Mouse (Mus musculus) frontal cortex, adult (tissue): Measurements from ENCODE around the gene Polr2b.

Experiments
- ATAC-seq: cut with Nextera tagmentation; 2 replicates; pipeline ENCODE4 v1.9.2; 2017; ENCODE audit warnings: mild to moderate bottlenecking, moderate library complexity, mixed read lengths; ENCODE audit not compliant: low TSS enrichment

The Polr2b gene

DNA sequence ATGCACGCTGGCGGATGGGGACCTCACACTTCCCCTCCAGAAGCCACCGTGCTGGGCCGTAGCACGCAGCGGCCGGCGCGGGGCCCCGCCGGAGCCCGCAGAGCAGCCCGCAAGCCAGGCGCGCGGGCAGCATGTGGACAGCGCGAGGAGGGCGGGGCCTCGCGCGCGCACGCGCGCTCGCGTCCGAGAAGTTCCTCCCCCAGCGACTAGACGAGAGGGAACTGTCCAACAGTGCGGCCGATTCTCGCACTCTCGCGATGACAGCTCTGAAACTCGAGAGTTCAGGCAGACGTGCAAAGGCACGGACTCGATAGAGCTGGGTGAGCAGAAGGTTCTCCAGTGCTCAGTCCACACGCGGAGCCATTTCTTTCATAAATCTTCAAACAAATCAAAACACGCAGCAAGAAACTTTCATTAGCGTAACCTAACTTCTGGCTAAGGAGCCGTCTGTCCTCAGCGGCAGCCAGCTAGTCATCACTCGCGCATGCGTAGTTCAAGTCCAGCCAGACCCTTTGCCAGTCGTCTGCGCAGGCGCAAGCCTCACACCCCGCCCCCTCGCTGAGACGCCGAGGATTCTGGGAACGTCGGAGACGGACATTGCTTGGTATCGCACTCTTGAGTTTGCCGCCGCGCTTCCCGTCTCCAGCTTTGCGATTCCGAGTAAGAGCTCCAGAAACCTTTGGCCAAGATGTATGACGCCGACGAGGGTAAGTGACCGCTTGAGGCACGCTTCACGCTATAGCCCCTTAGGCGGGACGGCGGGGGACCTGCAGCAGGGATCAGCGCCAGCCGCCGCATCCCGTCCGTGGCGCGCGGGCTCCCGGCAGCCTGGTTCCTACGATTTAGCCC lies at the start of gene Polr2b, which contains the start of gene Noa1:
Polr2b (plus strand) TSS at position 224 of the 849 bp plus-strand sequence.
Noa1 (minus strand) TSS at position 161 of the 849 bp plus-strand sequence.
- ATAC-seq: peak; percentile 90

DNA sequence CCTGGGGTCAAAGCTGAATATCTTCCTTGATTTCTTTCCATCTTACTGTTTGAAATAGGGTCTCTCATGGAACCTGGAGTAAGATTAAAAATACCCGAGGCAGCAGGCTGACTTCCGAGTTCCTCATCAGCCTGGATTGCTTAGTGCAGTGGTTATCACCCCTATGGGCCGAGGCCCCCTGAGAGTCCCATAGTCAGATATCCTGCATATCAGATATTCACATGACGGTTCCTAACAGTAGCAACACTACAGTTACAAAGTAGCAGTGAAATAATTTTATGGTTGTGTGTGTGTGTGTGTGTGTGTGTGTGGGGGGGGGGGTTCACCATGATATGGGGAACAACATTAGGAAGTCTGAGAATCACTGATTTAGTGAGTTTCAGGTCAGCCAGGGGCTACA lies 48.8 kb upstream of the Polr2b start:
- ATAC-seq: no peak

DNA sequence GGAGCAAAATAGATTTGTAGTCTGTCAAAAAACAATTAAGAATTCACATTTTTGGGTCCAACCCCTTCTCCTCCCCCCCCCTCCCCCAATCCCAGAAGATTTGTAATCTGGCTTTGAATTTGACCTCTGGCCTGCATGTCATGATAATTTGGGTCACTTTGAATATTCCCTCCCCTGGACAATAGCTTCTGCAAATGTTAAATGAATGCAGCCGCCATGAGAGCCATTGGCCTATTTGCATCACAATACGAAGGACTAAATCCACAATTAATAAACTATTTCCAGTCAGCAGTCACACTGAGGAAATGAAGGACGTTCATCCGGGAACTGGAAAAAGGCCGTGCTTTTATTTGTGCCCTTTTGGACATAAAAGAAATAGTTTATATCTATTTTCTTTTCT lies 47.8 kb upstream of the Polr2b start:
- ATAC-seq: no peak

DNA sequence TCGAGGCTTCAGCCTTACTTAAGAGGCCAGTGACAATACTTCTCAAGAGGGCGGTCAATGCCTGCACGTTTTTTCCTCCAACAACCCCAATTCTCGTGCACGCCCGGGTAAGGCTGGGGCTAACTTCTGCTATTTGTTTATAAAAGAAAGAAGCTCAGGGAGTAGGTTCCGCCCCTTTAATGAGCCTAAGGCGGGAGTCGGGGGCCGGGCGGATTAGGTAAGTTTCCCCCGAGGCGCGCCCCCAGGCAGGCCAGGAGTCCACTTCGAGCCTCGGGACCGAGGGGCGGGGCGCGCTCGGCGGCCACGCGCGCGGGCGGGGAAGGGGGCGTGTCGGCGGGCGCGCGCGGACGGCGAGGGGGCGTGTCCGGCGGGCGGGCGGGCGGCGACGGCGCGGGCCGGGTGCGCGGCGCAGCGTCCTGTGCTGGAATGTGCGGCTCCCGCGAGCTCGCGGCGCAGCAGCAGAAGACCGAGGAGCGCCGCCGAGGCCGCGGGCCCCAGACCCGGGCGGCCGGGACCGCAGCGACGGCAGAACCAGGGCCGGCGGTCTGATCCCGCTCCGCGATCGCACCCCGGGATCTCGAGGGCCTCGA lies 44.8 kb upstream of the Polr2b start, which contains the start of gene Rest:
Rest (plus strand) TSS at position 411 of the 590 bp plus-strand sequence.
- peak; percentile 66 for ATAC-seq

DNA sequence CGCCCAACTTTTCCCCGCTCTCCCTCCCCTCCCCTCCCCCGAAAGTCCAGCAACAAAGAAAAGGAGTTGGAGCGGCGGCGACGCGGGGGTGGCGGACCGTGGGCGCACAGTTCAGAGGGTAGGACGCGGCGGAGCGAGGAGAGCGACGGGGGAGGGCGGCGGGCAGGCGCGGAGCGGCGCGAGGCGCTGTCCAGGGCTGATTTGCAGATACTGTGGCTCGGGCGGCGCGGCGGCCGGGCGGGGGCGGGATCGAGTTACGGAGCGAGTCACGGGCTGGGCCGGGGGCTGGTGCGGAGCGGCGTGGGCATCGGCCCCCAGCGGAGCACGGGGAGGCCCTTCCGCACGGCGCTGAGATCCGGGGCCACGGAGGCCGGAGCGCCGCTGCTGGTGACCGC lies 44.3 kb upstream of the Polr2b start:
- peak; percentile 58 for ATAC-seq

DNA sequence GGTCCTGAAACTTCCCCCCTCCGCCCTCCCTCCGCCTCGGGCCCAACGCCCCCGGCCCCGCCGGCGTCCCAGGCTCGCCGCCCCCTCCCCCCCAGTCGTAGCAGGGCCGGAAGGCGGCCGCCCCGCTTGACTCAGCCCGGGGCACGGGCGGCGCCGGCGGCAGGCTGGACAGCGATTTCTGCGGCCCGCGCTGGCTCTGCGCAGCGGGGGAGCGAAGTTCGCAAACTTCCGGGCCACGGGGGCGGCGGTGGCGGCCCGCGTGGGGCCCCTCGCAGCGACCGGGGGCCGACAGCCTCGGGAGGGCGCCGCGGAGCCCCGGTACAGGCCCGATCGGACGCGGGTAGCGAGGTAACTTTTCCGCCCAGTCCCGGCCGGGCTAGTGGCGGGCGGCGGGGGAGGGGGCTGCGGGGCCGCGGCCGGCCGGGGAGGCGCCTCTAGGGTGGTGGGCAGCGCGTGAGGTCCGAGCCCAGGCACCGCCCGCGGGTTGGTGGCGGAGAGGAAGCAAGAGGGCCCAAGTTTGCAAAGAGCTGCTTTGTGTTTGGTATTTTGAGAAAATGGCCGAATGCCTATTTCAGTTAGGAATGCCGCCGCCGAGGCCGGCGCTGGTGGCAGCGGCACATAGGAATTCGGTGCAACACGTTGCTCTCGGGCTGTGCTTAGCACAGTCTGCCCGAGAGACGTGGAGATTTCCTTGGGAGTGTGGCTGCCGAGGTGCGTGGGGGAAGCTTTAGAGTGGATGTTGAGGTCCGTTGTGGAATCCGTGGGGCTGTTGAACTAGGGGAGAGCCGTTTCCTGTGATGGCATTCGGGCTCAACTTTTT lies 43.7 kb upstream of the Polr2b start:
- ATAC-seq: peak; percentile 66

DNA sequence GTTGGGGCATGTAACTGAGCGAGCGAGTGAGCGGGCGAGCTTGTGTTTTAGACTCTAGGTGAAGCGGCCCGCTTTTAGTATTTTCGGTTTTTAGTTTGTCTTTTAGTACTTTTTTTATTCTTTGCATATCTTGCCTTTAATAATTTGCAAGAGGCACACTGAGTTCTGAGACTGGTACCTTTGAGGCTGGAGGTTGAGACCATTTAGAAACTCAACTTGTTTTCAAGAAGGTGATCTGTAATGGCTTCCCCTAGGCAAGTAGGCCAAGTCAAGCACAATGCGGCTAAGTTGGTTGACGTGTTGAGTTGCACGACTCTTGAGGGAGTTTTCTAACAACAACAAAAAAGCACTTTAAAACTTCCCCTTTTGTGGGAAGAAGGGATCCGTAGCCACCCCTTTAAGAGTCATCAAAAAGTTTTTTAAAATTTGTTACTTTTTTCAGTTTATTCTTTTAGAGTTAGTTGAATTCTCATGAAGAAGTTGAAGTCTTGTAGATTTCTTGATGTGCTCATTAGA lies 43.0 kb upstream of the Polr2b start:
- no peak for ATAC-seq

DNA sequence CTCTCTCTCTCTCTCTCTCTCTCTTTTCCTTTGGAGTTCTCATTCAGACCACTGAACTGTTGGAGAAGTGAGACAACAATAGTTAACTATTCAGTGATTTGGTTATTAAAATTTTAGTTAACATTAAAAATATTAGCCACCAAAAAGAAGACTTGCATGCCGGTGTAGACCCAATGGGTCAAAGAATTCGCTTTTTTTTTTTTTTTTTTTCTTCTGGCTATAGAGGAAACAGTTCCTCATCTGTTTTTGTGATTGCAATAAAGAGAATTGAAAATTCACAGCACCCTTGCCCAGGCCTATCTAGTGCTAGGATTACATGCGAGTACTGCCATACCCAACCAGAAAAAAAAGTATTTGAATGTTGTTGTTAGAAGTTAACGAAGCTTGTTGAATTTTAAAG lies 42.5 kb upstream of the Polr2b start:
- no peak for ATAC-seq

DNA sequence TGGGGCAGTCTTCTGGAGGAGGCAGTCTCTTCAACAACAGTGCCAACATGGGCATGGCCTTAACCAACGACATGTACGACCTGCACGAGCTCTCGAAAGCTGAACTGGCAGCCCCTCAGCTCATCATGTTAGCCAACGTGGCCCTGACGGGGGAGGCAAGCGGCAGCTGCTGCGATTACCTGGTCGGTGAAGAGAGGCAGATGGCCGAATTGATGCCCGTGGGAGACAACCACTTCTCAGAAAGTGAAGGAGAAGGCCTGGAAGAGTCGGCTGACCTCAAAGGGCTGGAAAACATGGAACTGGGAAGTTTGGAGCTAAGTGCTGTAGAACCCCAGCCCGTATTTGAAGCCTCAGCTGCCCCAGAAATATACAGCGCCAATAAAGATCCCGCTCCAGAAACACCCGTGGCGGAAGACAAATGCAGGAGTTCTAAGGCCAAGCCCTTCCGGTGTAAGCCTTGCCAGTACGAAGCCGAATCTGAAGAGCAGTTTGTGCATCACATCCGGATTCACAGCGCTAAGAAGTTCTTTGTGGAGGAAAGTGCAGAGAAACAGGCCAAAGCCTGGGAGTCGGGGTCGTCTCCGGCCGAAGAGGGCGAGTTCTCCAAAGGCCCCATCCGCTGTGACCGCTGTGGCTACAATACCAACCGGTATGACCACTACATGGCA lies 41.9 kb upstream of the Polr2b start:
- ATAC-seq: no peak

DNA sequence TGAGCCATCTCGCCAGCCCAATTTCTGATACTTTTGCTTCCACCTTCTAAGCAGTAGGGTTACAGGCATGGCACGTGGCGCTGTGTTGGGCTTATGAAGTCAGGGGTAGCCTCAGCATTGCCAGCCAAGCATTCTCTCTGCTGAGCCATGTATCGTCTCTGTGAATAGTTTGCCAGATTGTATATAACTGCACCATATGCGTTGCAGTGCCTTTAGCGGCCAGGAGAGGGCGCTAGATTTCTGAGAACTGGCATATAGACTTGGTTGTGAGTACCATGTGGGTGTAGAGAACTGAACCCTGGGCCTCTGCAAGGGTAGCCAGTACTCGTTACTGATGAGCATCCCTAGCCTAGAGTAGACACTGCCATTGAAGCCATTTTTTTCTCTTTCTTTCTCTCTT lies 40.5 kb upstream of the Polr2b start:
- ATAC-seq: no peak

DNA sequence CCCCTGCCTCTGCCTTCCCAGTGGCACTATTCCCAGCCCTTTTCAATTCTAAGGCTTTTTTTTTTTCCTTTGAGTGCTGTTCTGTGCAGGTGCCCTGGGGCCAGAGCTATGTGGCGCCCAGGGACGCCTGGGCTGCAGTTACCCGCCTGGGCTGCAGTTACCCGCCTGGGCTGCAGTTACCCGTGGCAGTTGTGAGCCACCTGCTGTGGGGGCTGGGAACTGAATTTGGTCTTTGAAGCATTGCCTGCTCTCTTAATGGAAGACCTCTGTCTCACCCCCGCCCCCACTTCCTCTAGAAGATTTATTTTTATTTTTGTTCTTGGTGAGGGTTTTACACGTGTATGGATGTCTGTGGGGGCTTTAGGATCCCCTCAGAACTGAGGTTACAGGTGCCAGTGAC lies 36.8 kb upstream of the Polr2b start:
- ATAC-seq: no peak

DNA sequence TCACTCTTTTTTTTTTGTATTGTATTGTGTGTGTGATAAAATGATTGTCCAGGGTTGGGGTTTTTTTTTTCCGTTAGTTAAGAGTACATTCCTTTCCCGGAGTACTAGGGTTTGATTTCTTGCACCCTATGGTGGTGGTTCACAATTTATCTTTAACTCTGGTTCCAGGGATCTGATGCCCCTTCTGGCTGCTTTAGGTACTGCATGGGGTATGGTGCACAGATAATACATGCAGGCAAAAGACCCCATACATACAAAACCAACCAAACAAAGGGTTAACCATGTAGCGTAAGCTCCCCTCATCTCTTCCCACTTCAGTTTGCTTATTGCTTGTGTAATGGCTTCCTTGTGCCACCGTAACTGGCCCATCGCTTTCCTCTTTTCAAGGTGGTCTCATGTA lies 34.0 kb upstream of the Polr2b start:
- no peak for ATAC-seq

DNA sequence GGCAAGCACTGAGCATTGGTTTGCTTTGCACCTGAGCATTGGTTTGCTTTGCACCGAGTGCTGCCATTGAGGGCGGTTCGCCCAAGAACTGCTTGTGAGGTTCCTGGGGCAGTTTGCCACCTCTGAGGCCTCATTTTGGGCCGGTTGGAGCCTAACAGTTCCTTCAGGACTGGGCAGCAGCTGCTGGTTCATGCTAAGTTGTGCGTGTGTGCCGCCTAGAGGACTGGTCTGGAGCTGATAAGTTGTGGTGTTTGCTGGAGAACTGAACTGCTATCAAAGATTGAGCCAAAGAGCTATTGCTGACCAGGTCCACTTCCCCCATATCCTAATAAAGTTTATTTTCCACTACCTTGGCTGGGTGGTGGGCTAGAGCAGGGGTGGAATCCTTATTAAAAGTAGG lies 32.7 kb upstream of the Polr2b start:
- ATAC-seq: no peak

DNA sequence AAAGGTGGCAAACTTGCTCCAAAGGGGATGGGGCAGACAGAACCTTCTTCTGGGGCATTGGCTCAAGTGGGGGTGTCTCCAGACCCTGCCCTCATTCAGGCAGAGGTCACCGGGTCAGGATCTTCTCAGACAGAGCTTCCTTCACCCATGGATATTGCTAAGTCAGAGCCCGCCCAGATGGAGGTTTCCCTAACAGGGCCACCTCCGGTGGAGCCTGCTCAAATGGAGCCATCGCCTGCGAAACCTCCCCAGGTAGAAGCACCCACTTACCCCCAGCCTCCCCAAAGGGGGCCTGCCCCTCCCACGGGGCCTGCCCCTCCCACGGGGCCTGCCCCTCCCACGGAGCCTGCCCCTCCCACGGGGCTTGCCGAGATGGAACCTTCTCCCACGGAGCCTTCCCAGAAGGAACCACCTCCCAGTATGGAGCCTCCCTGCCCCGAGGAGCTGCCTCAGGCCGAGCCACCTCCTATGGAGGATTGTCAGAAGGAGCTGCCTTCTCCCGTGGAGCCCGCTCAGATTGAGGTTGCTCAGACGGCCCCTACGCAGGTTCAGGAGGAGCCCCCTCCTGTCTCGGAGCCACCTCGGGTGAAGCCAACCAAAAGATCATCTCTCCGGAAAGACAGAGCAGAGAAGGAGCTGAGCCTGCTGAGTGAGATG lies 28.3 kb upstream of the Polr2b start:
- no peak for ATAC-seq

DNA sequence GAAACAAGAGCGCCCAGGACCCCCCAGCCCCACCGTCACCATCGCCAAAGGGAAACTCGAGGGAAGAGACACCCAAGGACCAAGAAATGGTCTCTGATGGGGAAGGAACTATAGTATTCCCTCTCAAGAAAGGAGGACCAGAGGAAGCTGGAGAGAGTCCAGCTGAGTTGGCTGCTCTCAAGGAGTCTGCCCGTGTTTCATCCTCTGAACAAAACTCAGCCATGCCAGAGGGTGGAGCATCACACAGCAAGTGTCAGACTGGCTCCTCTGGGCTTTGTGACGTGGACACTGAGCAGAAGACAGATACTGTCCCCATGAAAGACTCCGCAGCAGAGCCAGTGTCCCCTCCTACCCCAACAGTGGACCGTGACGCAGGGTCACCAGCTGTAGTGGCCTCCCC lies 27.7 kb upstream of the Polr2b start:
- no peak for ATAC-seq

DNA sequence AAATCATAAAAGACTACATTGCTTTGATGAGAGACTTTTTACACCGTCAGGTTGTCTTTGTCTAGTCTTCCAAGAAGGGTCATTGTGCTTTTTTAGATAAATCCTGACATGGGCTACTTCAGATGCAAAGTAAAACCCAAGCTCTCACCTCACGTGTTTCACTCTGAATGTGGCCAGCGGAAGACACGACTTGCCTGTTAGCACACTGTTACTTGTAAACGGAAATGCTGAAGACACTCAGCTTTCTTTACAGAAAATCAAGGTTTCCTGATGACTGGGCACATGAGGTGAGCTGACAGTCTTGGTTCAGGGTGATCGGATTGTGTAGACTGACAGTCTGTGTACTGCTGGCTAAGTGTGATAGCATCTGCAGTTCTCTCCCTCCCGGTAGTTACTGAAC lies 24.3 kb upstream of the Polr2b start:
- no peak for ATAC-seq

DNA sequence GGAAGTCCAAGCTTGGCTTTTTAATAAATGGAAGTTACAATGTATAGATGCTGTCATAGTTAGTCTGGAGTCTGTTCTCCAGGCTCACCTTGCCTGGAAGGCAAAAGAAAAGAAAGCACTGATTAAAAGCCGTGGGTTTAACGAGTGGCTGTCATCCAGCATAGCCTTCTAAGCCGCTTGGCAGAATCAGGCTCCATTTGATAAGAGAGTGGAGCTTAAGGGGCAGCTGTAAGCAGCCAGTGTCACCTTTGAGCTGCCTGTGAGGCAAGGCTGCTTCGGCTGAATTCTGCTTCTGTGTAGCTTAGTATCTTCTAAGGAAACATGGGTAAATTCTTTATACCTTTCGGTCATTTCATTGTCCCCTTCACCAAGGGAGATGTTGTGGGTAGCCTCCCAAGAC lies 23.0 kb upstream of the Polr2b start:
- no peak for ATAC-seq

DNA sequence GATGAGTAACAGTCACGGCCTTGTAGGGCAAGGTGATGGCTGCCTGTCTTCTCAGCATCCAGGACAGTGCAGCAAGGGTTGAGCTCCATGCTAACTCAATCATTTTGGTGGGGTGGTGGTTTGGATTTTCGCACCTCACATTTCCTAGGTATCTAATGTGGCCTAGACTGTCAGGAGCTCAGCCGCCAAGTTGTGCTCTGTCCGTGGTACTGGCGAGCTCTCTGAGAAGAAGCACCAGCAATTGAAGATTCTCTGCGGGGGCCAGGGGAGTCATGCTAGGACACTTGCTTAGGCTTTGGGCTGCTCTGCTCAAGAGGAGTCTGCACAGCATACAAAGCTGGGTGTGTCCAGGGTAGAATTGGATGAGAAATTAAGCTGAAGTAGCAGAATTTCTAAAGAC lies 22.0 kb upstream of the Polr2b start:
- no peak for ATAC-seq

DNA sequence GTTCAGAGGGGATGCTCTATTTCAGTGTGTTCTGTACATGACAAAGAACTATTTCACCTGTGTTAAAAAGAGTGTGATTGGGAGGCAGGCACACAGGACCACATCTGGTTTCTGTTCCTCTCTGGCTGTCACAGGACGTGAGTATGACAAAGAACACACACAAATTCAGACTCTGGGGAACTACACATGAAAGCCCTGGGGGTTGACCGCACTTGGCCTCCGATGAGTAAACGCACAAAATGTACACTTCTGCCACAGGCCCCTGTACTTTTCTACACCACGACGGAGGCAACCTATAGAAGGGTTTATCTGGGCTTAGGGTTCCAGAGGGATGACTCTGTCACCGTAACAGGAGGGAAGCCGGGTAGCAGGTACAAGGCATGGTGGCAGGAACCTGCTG lies 20.3 kb upstream of the Polr2b start:
- no peak for ATAC-seq

DNA sequence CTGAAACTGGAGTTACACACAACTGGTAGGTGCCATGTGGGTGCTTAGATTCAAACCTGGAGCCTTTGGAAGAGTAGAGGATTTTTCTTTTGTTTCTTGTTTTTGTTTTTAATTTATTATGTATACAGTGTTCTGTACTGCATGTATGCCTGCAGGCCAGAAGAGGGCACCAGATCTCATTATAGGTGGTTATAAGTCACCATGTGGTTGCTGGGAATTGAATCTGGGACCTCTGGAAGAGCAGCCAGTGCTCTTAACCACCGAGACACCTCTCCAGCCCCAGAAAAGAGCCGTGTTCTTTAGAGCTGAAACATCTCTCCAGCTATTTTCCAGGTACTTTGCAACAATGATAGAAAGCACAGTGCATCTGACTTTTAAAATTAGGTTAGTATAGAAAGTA lies 19.3 kb upstream of the Polr2b start:
- no peak for ATAC-seq

DNA sequence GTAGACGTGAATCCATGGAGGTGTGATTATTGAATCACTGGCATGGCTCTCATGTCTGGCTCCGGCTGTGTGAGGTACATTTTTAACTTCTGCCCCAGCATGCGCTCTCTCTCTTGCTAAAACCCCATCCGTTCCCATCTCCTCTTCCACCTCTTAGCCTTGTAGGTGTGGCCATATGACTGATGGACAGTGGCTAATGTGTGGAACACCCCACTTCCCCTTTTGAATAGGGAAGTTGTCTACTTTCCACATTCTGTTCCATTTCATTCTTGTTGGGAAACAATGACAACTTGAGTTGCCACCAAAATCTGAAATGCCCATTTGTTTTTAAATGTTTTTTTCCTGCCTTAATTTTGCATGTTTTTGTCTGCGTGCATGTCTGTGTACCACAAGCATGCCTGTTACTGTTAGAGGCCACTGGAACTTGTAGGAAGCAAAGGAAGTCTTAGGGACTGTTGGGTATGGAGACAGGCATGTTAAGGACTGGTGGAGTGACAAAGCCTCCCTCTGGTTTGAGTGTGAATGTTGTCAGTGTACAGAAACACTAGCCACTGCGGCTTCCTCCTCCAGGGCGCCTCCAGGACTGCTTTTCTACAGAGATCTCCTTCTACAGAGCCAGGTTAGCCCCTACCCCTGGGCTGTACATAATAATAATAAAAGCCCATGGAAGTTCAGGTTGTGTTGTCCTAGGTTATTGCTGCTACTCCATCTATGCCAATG lies 17.0 kb upstream of the Polr2b start:
- no peak for ATAC-seq
